Mouse (Mus musculus): ENCODE results near the gene Zfp677. TPM values are rescaled to one million over a fixed set of nuclear protein-coding genes. Genes with fewer than 3 reads are reported as not detected.
"Not testable (repeated sequence)": the region's sequence is repeated elsewhere in the genome, so short reads cannot be mapped to it uniquely, and the experiment has no call there.

Zfp677 gene
- 1 to 10 TPM in 1 of 2 experiments, under 1 TPM in 1; 0.63 to 1.1 TPM for total RNA-seq (2021)
- long read RNA-seq, experiment 1, partial matches to known transcripts, result 0 of 1 reads
- long read RNA-seq, experiment 1, other reads (novel, unspliced or antisense), result 1 of 1 reads
- long read RNA-seq, experiment 2, partial matches to known transcripts, result 0 of 1 reads
- long read RNA-seq, experiment 2, other reads (novel, unspliced or antisense), result 1 of 1 reads

- DNase-seq, result peak; percentile 29
Observed at GRCm38 (mm10) chr17:21383391-21384056, at the start of gene Zfp677. Zfp677 (plus strand) TSS chr17:21383748.

- DNase-seq, result not testable (repeated sequence)
Observed at GRCm38 (mm10) chr17:21368018-21368417, 15.5 kb upstream of the Zfp677 start.

GRCm38 (mm10) chr17:21369925-21370719 lies 13.4 kb upstream of the Zfp677 start:
- DNase-seq, result no peak

DNA sequence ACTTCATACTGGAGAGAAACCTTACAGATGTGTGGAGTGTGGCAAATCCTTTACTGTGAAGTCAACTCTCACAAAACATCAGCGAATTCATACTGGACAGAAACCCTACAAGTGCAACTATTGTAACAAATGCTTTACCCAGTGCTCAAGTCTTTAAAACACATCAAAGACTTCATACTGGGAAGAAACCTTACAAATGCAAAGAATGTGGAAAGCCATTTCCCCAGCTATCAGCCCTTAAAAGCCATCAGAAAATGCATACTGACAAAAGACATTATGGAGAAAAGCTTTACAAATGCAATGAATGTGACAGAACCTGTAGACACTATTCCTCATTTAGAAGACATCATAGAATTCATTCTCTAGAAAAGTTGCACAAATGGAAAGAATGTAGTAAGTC lies 8.2 kb upstream of the Zfp677 start:
- no peak for DNase-seq

GRCm38 (mm10) chr17:21384057-21384411 lies 486 bp downstream of the Zfp677 start:
- DNase-seq, result peak; percentile 6

- peak; percentile 54 for DNase-seq
Observed at GRCm38 (mm10) chr17:21422664-21423599, 39.4 kb downstream of the Zfp677 start, which contains the start of gene Zfp54. Zfp54 (plus strand) TSS chr17:21423227.

DNA sequence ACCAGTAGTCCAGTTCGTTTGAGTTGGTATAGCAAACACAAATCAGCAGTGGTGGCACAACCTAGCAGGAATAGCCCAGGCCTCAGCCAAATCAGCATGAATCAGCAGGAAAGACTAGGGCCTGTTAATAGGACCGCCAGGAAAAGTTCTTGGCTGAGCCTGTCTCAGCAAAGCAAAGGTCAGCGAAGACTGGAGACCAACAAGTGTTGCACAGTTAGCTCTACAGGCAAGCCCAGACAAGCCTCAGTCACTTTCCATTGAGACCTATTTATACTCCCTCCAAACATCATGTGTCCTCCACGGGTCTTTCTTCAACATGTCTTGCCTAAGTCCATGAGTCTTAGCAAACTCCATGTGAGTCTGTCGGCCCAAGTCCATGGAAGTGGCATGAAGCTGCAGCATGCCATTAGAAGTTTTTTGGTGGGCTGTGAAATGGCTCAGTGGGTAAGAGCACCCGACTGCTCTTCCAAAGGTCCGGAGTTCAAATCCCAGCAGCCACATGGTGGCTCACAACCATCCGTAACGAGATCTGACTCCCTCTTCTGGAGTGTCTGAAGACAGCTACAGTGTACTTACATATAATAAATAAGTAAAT lies 55.4 kb downstream of the Zfp677 start:
- DNase-seq, result not testable (repeated sequence)

Other genes with a start within 250 kb of the Zfp677 start
- gene Vmn1r234, start 157.7 kb upstream of the Zfp677 start, total RNA-seq (2021), result not detected
- gene Vmn1r235, start 127.3 kb upstream of the Zfp677 start, total RNA-seq (2021), result not detected
- gene Vmn1r236, start 100.8 kb upstream of the Zfp677 start, total RNA-seq (2021), result not detected
- not detected for gene Vmn1r237, start 71.9 kb upstream of the Zfp677 start, total RNA-seq (2021)
- under 1 TPM; 0.66 to 0.79 TPM for gene Zfp54, start 39.5 kb downstream of the Zfp677 start, total RNA-seq (2021)
- 1 to 10 TPM; 4.0 to 4.5 TPM for gene Zfp51, start 66.6 kb downstream of the Zfp677 start, total RNA-seq (2021)
- 1 to 10 TPM; 2.1 to 2.6 TPM for gene Zfp53, start 105.2 kb downstream of the Zfp677 start, total RNA-seq (2021)
- gene Zfp52, start 151.8 kb downstream of the Zfp677 start, total RNA-seq (2021), result 1 to 10 TPM; 3.3 to 4.5 TPM
- 1 to 10 TPM; 4.6 to 6.2 TPM for gene Zfp948, start 183.3 kb downstream of the Zfp677 start, total RNA-seq (2021)

All from gastrocnemius, postnatal 10 days (tissue).